Mouse (Mus musculus): ENCODE measurements at regions not wholly inside any gene's neighbourhood (a gene's known extent, or its start where the extent isn't known, plus 50 kb on each side); places are given as distances from the start of the nearest gene placed in this dataset.
A peak's percentile ranks its signal among the peaks of the same experiment; 100 is the strongest.

DNA sequence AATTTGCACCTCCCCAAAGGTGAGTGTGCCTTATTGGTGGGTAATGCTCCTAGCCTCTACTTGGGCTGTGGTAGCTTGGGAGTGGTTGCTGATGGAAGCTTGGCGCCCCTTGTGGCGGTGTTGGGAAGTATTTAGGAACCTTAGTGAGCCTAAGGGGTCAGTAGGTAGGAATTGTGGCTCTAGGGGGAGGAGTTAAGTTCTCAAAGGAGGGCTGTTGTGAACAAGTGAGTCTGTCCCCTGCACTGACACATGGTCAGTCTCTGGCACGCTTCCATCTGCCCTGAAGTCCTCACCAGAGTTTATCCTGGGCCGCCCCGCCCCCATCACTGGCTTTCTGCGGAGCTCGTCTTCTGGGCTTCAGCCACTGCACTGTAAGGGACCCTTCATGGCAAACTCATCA is 364.9 kb downstream of the Agtpbp1 start:
- no peak overlapping the region for H3K4me3 ChIP-seq
- peak in 1 of 2 experiments; percentile 30 for DNase-seq (ENCODE audit: extremely low spot score in 1 of 2, low spot score in 2 of 2)
- H3K27ac ChIP-seq = no peak overlapping the region
- intact Hi-C loops (cut with DNase I) = no loop called here
- TF ChIP-seq CTCF (IDR thresholded peaks at IDR 0.05) = peak; percentile 68

DNA sequence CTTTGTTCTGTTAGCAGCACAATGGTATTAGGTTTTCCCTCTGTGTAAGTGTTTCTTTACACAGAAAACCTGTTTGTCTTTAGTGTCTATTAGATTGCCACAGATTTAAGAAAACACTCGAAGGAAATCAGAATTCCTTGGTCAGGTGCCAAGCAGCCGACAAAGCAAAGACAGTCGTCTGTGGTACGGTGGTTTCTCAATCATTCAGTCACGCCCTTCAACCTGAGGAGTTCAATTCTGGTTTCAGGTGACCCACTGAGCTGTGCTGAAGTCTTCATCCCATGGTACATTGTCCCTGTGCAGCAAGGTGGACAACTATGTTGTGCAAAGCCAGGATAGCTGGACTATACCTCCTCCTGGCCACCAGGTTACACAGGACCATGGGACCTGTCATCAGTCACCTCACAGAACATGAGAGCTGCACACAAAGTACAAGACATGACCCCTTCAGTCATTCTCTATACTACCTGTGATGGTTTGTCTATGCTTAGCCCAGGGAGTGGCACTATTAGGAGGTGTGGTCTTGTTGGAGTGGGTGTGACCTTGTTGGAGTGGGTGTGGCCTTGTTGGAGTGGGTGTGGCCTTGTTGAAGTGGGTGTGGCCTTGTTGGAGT is 368.2 kb downstream of the Agtpbp1 start:
- Histone ChIP-seq H3K27ac (no peak overlapping the region), H3K4me3 (no peak overlapping the region)
- DNase-seq (ENCODE audit: extremely low spot score in 1 of 2, low spot score in 2 of 2) = no peak
- no peak for TF ChIP-seq CTCF (IDR thresholded peaks at IDR 0.05)
- intact Hi-C loops (cut with DNase I) = no loop called here

DNA sequence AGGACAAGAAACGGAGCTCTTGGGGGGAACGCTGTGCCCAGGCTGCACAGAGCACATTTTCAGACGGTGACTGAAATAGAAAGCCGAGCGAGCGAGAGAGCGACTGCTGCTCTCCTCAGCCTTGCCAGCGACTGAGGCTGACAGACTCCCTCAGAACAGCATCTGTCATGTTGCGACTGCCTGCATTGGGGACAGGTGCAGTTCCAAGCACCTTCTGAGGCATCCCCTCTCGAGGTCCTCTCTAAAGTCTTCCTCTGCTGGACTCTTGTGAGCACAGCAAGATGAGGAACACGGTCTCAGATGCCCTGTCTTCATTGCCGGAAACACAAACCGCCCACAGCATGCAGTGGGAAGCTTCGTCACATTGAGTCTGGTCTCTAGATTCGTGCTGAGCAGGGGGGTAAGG is 372.7 kb downstream of the Agtpbp1 start:
- TF ChIP-seq CTCF (IDR thresholded peaks at IDR 0.05) = no peak; the same call in none of the 2 replicates
- no peak overlapping the region for H3K4me3 ChIP-seq
- DNase-seq (ENCODE audit: extremely low spot score in 1 of 2, low spot score in 2 of 2) = peak; percentile 48 to 68
- intact Hi-C loops (cut with DNase I) = loop anchor here (1.0 to 5.0 kb wide), 4 partner anchors 66 to 180 kb away; no protein-coding TSS in a partner anchor
- peak overlapping the region; percentile 92 for H3K27ac ChIP-seq

DNA sequence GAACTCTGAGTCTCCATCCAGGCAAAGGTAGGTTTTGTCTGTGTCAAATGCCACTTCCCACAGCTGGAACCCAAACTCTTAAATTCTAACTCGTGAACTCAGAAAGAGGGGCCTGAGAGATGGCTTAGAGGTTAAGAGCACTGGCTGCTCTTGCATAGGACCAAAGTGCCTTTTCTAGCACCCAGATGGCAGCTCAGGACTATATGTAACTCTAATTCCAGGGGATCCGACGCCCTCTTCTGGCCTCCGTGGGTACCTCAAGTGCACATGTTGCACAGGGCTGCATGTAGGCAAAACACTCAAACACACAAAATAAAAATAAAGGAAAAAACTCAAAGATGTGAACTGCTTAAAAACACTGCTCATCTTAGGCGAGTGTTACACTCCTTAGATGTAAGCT is 374.2 kb downstream of the Agtpbp1 start:
- no peak for DNase-seq (ENCODE audit: extremely low spot score in 1 of 2, low spot score in 2 of 2)
- intact Hi-C loops (cut with DNase I) = loop anchor here (5.0 kb wide), 3 partner anchors 76 to 181 kb away; no protein-coding TSS in a partner anchor
- Histone ChIP-seq H3K4me3 (no peak overlapping the region), H3K27ac (peak overlapping the region; percentile 68)
- peak; percentile 34 for TF ChIP-seq CTCF (IDR thresholded peaks at IDR 0.05)

DNA sequence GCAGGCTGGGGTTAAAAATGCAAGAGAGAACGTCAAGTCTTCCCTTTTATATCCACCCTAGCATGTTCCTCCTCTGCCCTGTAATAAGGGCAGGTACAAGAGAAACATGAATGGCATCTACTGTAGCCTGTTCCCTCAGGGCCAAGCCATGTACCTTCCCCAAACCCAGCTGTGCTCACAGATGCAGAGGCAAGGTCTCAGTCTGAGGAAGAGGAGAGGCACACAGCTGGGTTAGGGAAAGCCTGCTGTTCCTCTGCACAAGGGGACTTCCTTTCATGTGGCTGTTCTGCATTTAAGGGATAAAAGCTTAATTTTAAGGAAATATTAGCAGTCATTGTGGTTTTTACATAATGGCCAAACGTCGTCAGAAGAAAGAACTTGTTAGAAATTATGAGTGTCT is 378.8 kb downstream of the Agtpbp1 start:
- H3K27ac ChIP-seq = no peak overlapping the region
- no peak for DNase-seq (ENCODE audit: extremely low spot score in 1 of 2, low spot score in 2 of 2)
- intact Hi-C loops (cut with DNase I) = no loop called here
- no peak for TF ChIP-seq CTCF (IDR thresholded peaks at IDR 0.05)
- no peak overlapping the region for H3K4me3 ChIP-seq

DNA sequence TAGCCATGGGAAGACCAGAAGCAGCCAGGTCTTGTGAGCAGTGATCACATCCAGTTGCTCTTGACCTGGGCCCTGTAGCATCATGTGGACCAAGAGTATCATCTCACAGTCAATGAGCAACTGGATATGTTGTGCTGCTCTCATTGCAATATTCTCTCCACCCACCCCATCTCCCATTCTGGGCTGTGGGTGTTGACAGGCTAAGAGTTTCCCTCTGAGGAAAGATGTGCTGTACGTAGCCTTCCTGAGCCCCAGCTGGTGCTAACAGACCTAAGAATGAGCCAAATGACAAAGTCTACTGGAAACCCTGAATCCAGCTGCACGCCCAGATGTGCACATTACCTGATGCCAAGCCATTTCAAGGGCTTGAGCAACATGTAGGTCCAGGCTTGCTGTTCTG is 380.5 kb downstream of the Agtpbp1 start:
- TF ChIP-seq CTCF (IDR thresholded peaks at IDR 0.05) = no peak
- Histone ChIP-seq H3K4me3 (no peak overlapping the region), H3K27ac (no peak overlapping the region)
- DNase-seq (ENCODE audit: extremely low spot score in 1 of 2, low spot score in 2 of 2) = no peak
- intact Hi-C loops (cut with DNase I) = no loop called here

DNA sequence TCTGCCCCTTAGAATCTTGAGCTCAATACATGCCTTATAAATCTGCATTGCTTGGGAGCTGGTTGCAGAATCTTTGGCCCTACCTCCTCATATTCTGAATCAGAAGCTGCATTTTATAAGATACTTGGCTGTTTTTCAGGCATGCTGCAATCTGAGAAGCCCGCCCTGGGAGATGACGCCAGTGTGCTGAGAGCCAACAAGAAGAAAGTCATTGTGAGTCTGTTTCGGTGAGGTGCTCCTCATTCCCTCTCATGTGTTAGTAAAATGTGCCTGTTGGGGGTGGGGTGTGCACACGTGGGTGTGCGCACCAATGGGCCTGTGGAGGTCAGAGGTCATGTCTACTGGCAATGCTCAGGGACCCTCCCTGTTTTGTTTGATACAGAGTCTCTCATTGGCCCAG is 388.7 kb downstream of the Agtpbp1 start:
- Histone ChIP-seq H3K4me3 (no peak overlapping the region), H3K27ac (no peak overlapping the region)
- intact Hi-C loops (cut with DNase I) = no loop called here
- TF ChIP-seq CTCF (IDR thresholded peaks at IDR 0.05) = no peak
- DNase-seq (ENCODE audit: extremely low spot score in 1 of 2, low spot score in 2 of 2) = no peak

DNA sequence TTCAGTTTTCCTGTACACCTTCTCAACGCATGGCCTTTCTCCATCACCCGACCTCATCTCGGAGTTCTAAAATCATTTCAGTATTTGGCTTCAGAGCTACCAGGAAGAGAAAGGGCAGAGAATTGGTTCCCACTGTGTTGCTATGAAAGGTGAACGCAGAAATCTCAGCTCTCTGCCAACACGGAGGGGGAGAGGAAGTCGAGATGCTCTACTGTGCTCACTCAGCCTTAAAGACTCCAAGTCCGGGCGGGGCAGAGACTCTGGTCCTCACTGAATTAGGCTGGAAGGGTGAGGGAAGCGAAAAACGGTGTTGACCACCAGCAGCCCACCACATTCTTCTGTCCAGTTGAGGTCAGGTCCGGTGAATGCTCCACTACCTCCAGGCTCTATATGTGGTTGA is 382.1 kb downstream of the Ntrk2 start:
- Histone ChIP-seq H3K4me3 (no peak overlapping the region), H3K27ac (no peak overlapping the region)
- no peak for DNase-seq (ENCODE audit: extremely low spot score in 1 of 2, low spot score in 2 of 2)
- TF ChIP-seq CTCF (IDR thresholded peaks at IDR 0.05) = no peak
- intact Hi-C loops (cut with DNase I) = loop anchor here (10.0 kb wide), 1 partner anchor 176 kb away; no protein-coding TSS in a partner anchor

Data from left cerebral cortex, adult 2 months (tissue).